Mouse (Mus musculus) mesoderm, embryonic 11.5 days (tissue): ENCODE data around the gene Tex14.
"Not testable (repeated sequence)": the region's sequence is repeated elsewhere in the genome, so short reads cannot be mapped to it uniquely, and the experiment has no call there.

Source experiments
- DNase-seq: peaks from one replicate; pipeline ENCODE4 v3.0.0-alpha.2; 2012; ENCODE audit warnings: low read depth, low spot score

Tex14 gene

GRCm38 (mm10) chr11:87448476-87449199 is 43.8 kb downstream of the Tex14 start:
- DNase-seq, result peak; percentile 82

- no peak for DNase-seq
Observed at GRCm38 (mm10) chr11:87449200-87449547, 44.3 kb downstream of the Tex14 start.

GRCm38 (mm10) chr11:87449847-87450246 is 45.0 kb downstream of the Tex14 start:
- DNase-seq, result not testable (repeated sequence)

- DNase-seq, result not testable (repeated sequence)
Observed at GRCm38 (mm10) chr11:87452779-87453178, 47.9 kb downstream of the Tex14 start.

GRCm38 (mm10) chr11:87453216-87454034 is 48.6 kb downstream of the Tex14 start:
- DNase-seq, result no peak

GRCm38 (mm10) chr11:87454035-87454690 is 49.3 kb downstream of the Tex14 start:
- no peak for DNase-seq

- no peak for DNase-seq
Observed at GRCm38 (mm10) chr11:87455573-87455972, 50.7 kb downstream of the Tex14 start.

- DNase-seq, result no peak
Observed at GRCm38 (mm10) chr11:87455984-87456383, 51.1 kb downstream of the Tex14 start.

GRCm38 (mm10) chr11:87460566-87460965 is 55.7 kb downstream of the Tex14 start:
- no peak for DNase-seq

- peak; percentile 80 for DNase-seq
Observed at GRCm38 (mm10) chr11:87461780-87462460, 57.1 kb downstream of the Tex14 start.

GRCm38 (mm10) chr11:87462461-87463242 is 57.8 kb downstream of the Tex14 start:
- DNase-seq, result peak; percentile 68

- no peak for DNase-seq
Observed at GRCm38 (mm10) chr11:87463243-87463540, 58.3 kb downstream of the Tex14 start.

GRCm38 (mm10) chr11:87463792-87464430 is 59.0 kb downstream of the Tex14 start:
- DNase-seq, result not testable (repeated sequence)

- DNase-seq, result no peak
Observed at GRCm38 (mm10) chr11:87465990-87466593, 61.2 kb downstream of the Tex14 start.

GRCm38 (mm10) chr11:87467491-87468277 is 62.8 kb downstream of the Tex14 start:
- DNase-seq, result no peak

- DNase-seq, result no peak
Observed at GRCm38 (mm10) chr11:87468278-87468655, 63.4 kb downstream of the Tex14 start.

GRCm38 (mm10) chr11:87468706-87469315 is 63.9 kb downstream of the Tex14 start:
- no peak for DNase-seq

- DNase-seq, result peak; percentile 71
Observed at GRCm38 (mm10) chr11:87470807-87471698, 66.2 kb downstream of the Tex14 start.
